Mouse (Mus musculus) liver, embryonic 14.5 days (tissue): ENCODE results near the gene Elmo1.

Experiments used
- CTCF ChIP-seq: IDR thresholded peaks from 2 replicates; pipeline ENCODE4 v1.5.1; 2016; ENCODE audit warnings: antibody characterized with exemption, low read depth, control low read depth
- EP300 ChIP-seq: IDR thresholded peaks from 2 replicates; pipeline ENCODE4 v1.6.1; 2016; ENCODE audit warnings: antibody characterized with exemption, low read depth

- TF ChIP-seq CTCF (no peak), EP300 (no peak)
These were observed 27.1 kb upstream of the Elmo1 start for GRCm38 (mm10) chr13:20063331-20063730.
